Mouse (Mus musculus): ENCODE results near the gene Mrpl23. TPM values are rescaled to one million over a fixed set of nuclear protein-coding genes. Genes with fewer than 3 reads are reported as not detected.

Gene Mrpl23
- polyA plus RNA-seq, 1 experiment: 15.2 TPM

- no peak overlapping the region for H3K27ac ChIP-seq (ENCODE audit: insufficient read depth, low read length)
- no peaks in the 10 kb centered on the region for H3K27me3 ChIP-seq (ENCODE audit: control insufficient read depth, insufficient read depth, low read length, poor library complexity, severe bottlenecking)
- TF ChIP-seq EP300 (IDR thresholded peaks at IDR 0.05; ENCODE audit: insufficient read depth, low read depth, low read length): no peak
- TF ChIP-seq POLR2A (IDR thresholded peaks at IDR 0.05; ENCODE audit: insufficient read depth, low read length): no peak
- no peak for TF ChIP-seq CTCF (IDR thresholded peaks at IDR 0.05; ENCODE audit: low read depth, low read length)
- H3K9ac ChIP-seq (ENCODE audit: low read depth, poor library complexity, severe bottlenecking): no peak overlapping the region
- H3K36me3 ChIP-seq (ENCODE audit: control insufficient read depth, insufficient read depth, low read length, poor library complexity, severe bottlenecking): no peaks in the 10 kb centered on the region
- no peak overlapping the region for H3K4me3 ChIP-seq (ENCODE audit: low read depth, low read length)
- H3K4me1 ChIP-seq (ENCODE audit: control insufficient read depth, insufficient read depth, low read length): peaks cover 7% of the 10 kb centered on the region
- H3K9me3 ChIP-seq (replicated peaks; ENCODE audit: control insufficient read depth, insufficient read depth, low read length, poor library complexity, severe bottlenecking): no peaks in the 10 kb centered on the region
These were observed 2.6 kb downstream of the Mrpl23 start for GRCm38 (mm10) chr7:142535116-142535515.

- no peaks in the 10 kb centered on the region for H3K36me3 ChIP-seq (ENCODE audit: control insufficient read depth, insufficient read depth, low read length, poor library complexity, severe bottlenecking)
- H3K4me1 ChIP-seq (ENCODE audit: control insufficient read depth, insufficient read depth, low read length): peaks cover 7% of the 10 kb centered on the region
- H3K4me3 ChIP-seq (ENCODE audit: low read depth, low read length): no peak overlapping the region
- H3K27ac ChIP-seq (ENCODE audit: insufficient read depth, low read length): no peak overlapping the region
- TF ChIP-seq CTCF (IDR thresholded peaks at IDR 0.05; ENCODE audit: low read depth, low read length) (no peak), POLR2A (IDR thresholded peaks at IDR 0.05; ENCODE audit: insufficient read depth, low read length) (no peak), EP300 (IDR thresholded peaks at IDR 0.05; ENCODE audit: insufficient read depth, low read depth, low read length) (no peak)
- H3K27me3 ChIP-seq (ENCODE audit: control insufficient read depth, insufficient read depth, low read length, poor library complexity, severe bottlenecking): no peaks in the 10 kb centered on the region
- H3K9ac ChIP-seq (ENCODE audit: low read depth, poor library complexity, severe bottlenecking): no peak overlapping the region
- H3K9me3 ChIP-seq (replicated peaks; ENCODE audit: control insufficient read depth, insufficient read depth, low read length, poor library complexity, severe bottlenecking): no peaks in the 10 kb centered on the region
These were observed 3.3 kb downstream of the Mrpl23 start for GRCm38 (mm10) chr7:142535832-142536231.

GRCm38 (mm10) chr7:142537181-142537580, 4.7 kb downstream of the Mrpl23 start:
- H3K4me1 ChIP-seq (ENCODE audit: control insufficient read depth, insufficient read depth, low read length): peaks cover 7% of the 10 kb centered on the region
- no peak overlapping the region for H3K9ac ChIP-seq (ENCODE audit: low read depth, poor library complexity, severe bottlenecking)
- H3K27ac ChIP-seq (ENCODE audit: insufficient read depth, low read length): peak overlapping the region; percentile 53

GRCm38 (mm10) chr7:142537879-142538278, 5.4 kb downstream of the Mrpl23 start:
- peaks cover 7% of the 10 kb centered on the region for H3K4me1 ChIP-seq (ENCODE audit: control insufficient read depth, insufficient read depth, low read length)
- H3K27ac ChIP-seq (ENCODE audit: insufficient read depth, low read length): peak overlapping the region; percentile 53
- no peaks in the 10 kb centered on the region for H3K9me3 ChIP-seq (replicated peaks; ENCODE audit: control insufficient read depth, insufficient read depth, low read length, poor library complexity, severe bottlenecking)
- H3K36me3 ChIP-seq (ENCODE audit: control insufficient read depth, insufficient read depth, low read length, poor library complexity, severe bottlenecking): no peaks in the 10 kb centered on the region
- H3K4me3 ChIP-seq (ENCODE audit: low read depth, low read length): no peak overlapping the region
- no peak overlapping the region for H3K9ac ChIP-seq (ENCODE audit: low read depth, poor library complexity, severe bottlenecking)
- TF ChIP-seq CTCF (IDR thresholded peaks at IDR 0.05; ENCODE audit: low read depth, low read length): peak; percentile 71
- TF ChIP-seq EP300 (IDR thresholded peaks at IDR 0.05; ENCODE audit: insufficient read depth, low read depth, low read length): no peak
- no peaks in the 10 kb centered on the region for H3K27me3 ChIP-seq (ENCODE audit: control insufficient read depth, insufficient read depth, low read length, poor library complexity, severe bottlenecking)

More at GRCm38 (mm10) chr7:142537181-142537580, 4.7 kb downstream of the Mrpl23 start:
- no peaks in the 10 kb centered on the region for H3K9me3 ChIP-seq (replicated peaks; ENCODE audit: control insufficient read depth, insufficient read depth, low read length, poor library complexity, severe bottlenecking)
- H3K4me3 ChIP-seq (ENCODE audit: low read depth, low read length): no peak overlapping the region
- TF ChIP-seq POLR2A (IDR thresholded peaks at IDR 0.05; ENCODE audit: insufficient read depth, low read length) (no peak), EP300 (IDR thresholded peaks at IDR 0.05; ENCODE audit: insufficient read depth, low read depth, low read length) (peak; percentile 65; the same call in 1 of the 2 replicates)
- H3K36me3 ChIP-seq (ENCODE audit: control insufficient read depth, insufficient read depth, low read length, poor library complexity, severe bottlenecking): no peaks in the 10 kb centered on the region
- H3K27me3 ChIP-seq (ENCODE audit: control insufficient read depth, insufficient read depth, low read length, poor library complexity, severe bottlenecking): no peaks in the 10 kb centered on the region

GRCm38 (mm10) chr7:142538291-142538690, 5.8 kb downstream of the Mrpl23 start:
- H3K27ac ChIP-seq (ENCODE audit: insufficient read depth, low read length): no peak overlapping the region
- H3K9ac ChIP-seq (ENCODE audit: low read depth, poor library complexity, severe bottlenecking): no peak overlapping the region
- peaks cover 7% of the 10 kb centered on the region for H3K4me1 ChIP-seq (ENCODE audit: control insufficient read depth, insufficient read depth, low read length)
- no peaks in the 10 kb centered on the region for H3K36me3 ChIP-seq (ENCODE audit: control insufficient read depth, insufficient read depth, low read length, poor library complexity, severe bottlenecking)
- no peak overlapping the region for H3K4me3 ChIP-seq (ENCODE audit: low read depth, low read length)
- TF ChIP-seq EP300 (IDR thresholded peaks at IDR 0.05; ENCODE audit: insufficient read depth, low read depth, low read length) (no peak), POLR2A (IDR thresholded peaks at IDR 0.05; ENCODE audit: insufficient read depth, low read length) (no peak), CTCF (IDR thresholded peaks at IDR 0.05; ENCODE audit: low read depth, low read length) (no peak)
- H3K9me3 ChIP-seq (replicated peaks; ENCODE audit: control insufficient read depth, insufficient read depth, low read length, poor library complexity, severe bottlenecking): no peaks in the 10 kb centered on the region
- H3K27me3 ChIP-seq (ENCODE audit: control insufficient read depth, insufficient read depth, low read length, poor library complexity, severe bottlenecking): no peaks in the 10 kb centered on the region

GRCm38 (mm10) chr7:142538766-142539165, 6.3 kb downstream of the Mrpl23 start:
- TF ChIP-seq POLR2A (IDR thresholded peaks at IDR 0.05; ENCODE audit: insufficient read depth, low read length) (no peak), CTCF (IDR thresholded peaks at IDR 0.05; ENCODE audit: low read depth, low read length) (no peak), EP300 (IDR thresholded peaks at IDR 0.05; ENCODE audit: insufficient read depth, low read depth, low read length) (no peak)
- H3K9me3 ChIP-seq (replicated peaks; ENCODE audit: control insufficient read depth, insufficient read depth, low read length, poor library complexity, severe bottlenecking): no peaks in the 10 kb centered on the region
- H3K36me3 ChIP-seq (ENCODE audit: control insufficient read depth, insufficient read depth, low read length, poor library complexity, severe bottlenecking): no peaks in the 10 kb centered on the region
- no peak overlapping the region for H3K9ac ChIP-seq (ENCODE audit: low read depth, poor library complexity, severe bottlenecking)
- no peak overlapping the region for H3K27ac ChIP-seq (ENCODE audit: insufficient read depth, low read length)
- peaks cover 7% of the 10 kb centered on the region for H3K4me1 ChIP-seq (ENCODE audit: control insufficient read depth, insufficient read depth, low read length)
- no peaks in the 10 kb centered on the region for H3K27me3 ChIP-seq (ENCODE audit: control insufficient read depth, insufficient read depth, low read length, poor library complexity, severe bottlenecking)
- no peak overlapping the region for H3K4me3 ChIP-seq (ENCODE audit: low read depth, low read length)
